Mouse (Mus musculus) spleen, adult 2 months (tissue): Measurements from ENCODE around the gene Zmiz1. TPM values are rescaled to one million over a fixed set of nuclear protein-coding genes. Genes with fewer than 3 reads are reported as not detected.

Source experiments
- DNase-seq, 2 experiments: peaks; one replicate each; pipeline versions ENCODE4 v3.0.0 to v3.0.0-alpha.2; 2012 to 2021; ENCODE audit warnings: low spot score in 2 of 2, low read depth in 1 of 2
- H3K27ac ChIP-seq: fragments of 200-500 bp; 2 replicates; pipeline ENCODE4 v1.5.1; 2012; ENCODE audit warnings: low read length, inconsistent platforms; ENCODE audit not compliant: insufficient read depth
- H3K27me3 ChIP-seq: fragments of 200-500 bp; 2 replicates; pipeline ENCODE4 v1.6.1; 2012; ENCODE audit warnings: mild to moderate bottlenecking, moderate library complexity, low read length, inconsistent platforms; ENCODE audit not compliant: control insufficient read depth, insufficient read depth
- H3K36me3 ChIP-seq: fragments of 200-500 bp; 2 replicates; pipeline ENCODE4 v1.6.1; 2012; ENCODE audit warnings: mild to moderate bottlenecking, low read length, inconsistent platforms; ENCODE audit not compliant: control insufficient read depth, insufficient read depth
- H3K4me1 ChIP-seq: fragments of 200-500 bp; 2 replicates; pipeline ENCODE4 v1.6.1; 2011; ENCODE audit warnings: inconsistent platforms; ENCODE audit not compliant: control insufficient read depth, insufficient read depth, insufficient read length
- H3K4me3 ChIP-seq: fragments of 200-500 bp; 2 replicates; pipeline ENCODE4 v1.5.1; 2011; ENCODE audit warnings: mild to moderate bottlenecking, inconsistent platforms; ENCODE audit not compliant: insufficient read depth, insufficient read length; ENCODE audit errors: extremely low read depth
- CTCF ChIP-seq: fragments of 200-500 bp; IDR thresholded peaks from 2 replicates; pipeline ENCODE4 v1.5.1; 2011; ENCODE audit warnings: mild to moderate bottlenecking, inconsistent platforms; ENCODE audit not compliant: insufficient read depth, insufficient read length, insufficient replicate concordance; ENCODE audit errors: extremely low read depth
- POLR2A ChIP-seq: fragments of 200-500 bp; IDR thresholded peaks from 2 replicates; pipeline ENCODE4 v1.6.1; 2011; ENCODE audit warnings: low read depth, low read length, inconsistent platforms
- WGBS: fragments of 180-500 bp; shearing (Covaris S2); methylation state at CpG from one replicate; pipeline ENCODE4 v1.1.7; 2018; 5-methylcytosine and 5-hydroxymethylcytosine counted together
- polyA plus RNA-seq: library from polyadenylated mRNA; depleted of rRNA; stranded (reverse); fragments of >200 nt; gene quantifications from 2 replicates; pipeline ENCODE4 v1.2.3, GENCODE M21; 2012

Gene Zmiz1
- polyA plus RNA-seq, 1 experiment, result 48.5 TPM

GRCm38 (mm10) chr14:25640421-25641056 is 181.6 kb downstream of the Zmiz1 start:
- no peak for TF ChIP-seq POLR2A
- TF ChIP-seq CTCF, result no peak
- DNase-seq, result no peak
- no peak overlapping the region for H3K4me3 ChIP-seq
- peak overlapping the region; percentile 34 for H3K27ac ChIP-seq
- H3K36me3 ChIP-seq, result peaks cover 32% of the 10 kb centered on the region
- no peaks in the 10 kb centered on the region for H3K27me3 ChIP-seq
- 18% methylated on average over 6 of the region's 6 CpGs for WGBS
- peaks cover 10% of the 10 kb centered on the region for H3K4me1 ChIP-seq

DNA sequence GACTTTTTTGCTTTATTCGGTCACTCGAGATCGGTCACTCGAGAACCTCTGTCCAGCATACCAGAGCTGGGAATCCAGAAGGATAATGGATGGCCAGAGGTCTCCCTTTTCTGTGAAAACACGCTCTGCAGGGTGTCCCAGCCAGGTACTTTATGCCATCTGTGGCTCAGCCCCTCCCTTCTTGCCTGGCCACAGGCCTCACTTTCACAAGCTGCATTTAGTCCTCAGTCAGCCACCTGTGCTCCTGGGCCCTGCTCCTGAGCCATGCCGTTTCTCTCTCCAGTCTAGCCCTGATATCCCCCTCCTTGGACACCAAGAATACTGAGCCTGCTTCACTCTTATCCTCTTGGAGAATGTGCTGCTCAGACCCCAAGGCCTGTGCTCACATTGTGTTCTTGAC is 182.1 kb downstream of the Zmiz1 start:
- WGBS, result 45% methylated on average over 6 of the region's 6 CpGs
- TF ChIP-seq POLR2A, result no peak
- DNase-seq, result no peak
- Histone ChIP-seq H3K36me3 (peaks cover 30% of the 10 kb centered on the region), H3K27ac (0 out of 2 replicates have a peak overlapping the region, but pooled peaks have one; percentile 34), H3K27me3 (no peaks in the 10 kb centered on the region), H3K4me3 (no peak overlapping the region), H3K4me1 (peaks cover 15% of the 10 kb centered on the region)

DNA sequence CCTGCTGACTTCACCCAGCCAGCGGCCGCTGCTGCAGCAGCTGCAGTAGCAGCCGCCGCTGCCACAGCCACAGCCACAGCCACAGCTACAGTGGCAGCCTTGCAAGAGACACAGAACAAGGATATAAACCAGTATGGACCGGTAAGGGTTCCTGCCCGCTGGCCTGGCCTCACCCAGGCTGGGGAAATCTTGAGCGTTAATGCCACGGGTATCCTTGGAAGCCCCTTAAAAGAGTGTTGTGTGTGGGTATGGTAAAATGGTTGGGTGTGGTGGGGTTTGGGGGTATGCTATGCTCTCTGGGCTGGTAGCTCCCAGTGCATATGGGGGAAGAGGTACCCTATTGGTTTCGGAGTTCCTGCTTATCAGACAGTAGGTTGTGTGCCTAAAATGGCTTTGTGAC is 186.7 kb downstream of the Zmiz1 start:
- no peak for DNase-seq
- H3K4me1 ChIP-seq, result peaks cover 17% of the 10 kb centered on the region
- 83% methylated on average over 9 of the region's 9 CpGs for WGBS
- TF ChIP-seq CTCF, result no peak
- TF ChIP-seq POLR2A, result no peak
- H3K27ac ChIP-seq, result peak overlapping the region; percentile 31
- H3K4me3 ChIP-seq, result no peak overlapping the region
- H3K36me3 ChIP-seq, result peaks cover 39% of the 10 kb centered on the region
- H3K27me3 ChIP-seq, result no peaks in the 10 kb centered on the region

- Histone ChIP-seq H3K27ac (peak overlapping the region; percentile 40), H3K27me3 (no peaks in the 10 kb centered on the region), H3K4me1 (peaks cover 13% of the 10 kb centered on the region), H3K36me3 (peaks cover 41% of the 10 kb centered on the region), H3K4me3 (no peak overlapping the region)
- peak; percentile 36 to 54 for DNase-seq
- TF ChIP-seq CTCF (peak; percentile 81; the same call in 1 of the 2 replicates), POLR2A (no peak)
- WGBS, result 35% methylated on average over 2 of the region's 2 CpGs
Observed at GRCm38 (mm10) chr14:25646161-25646621, 187.2 kb downstream of the Zmiz1 start.

GRCm38 (mm10) chr14:25651131-25651530 is 192.1 kb downstream of the Zmiz1 start:
- H3K36me3 ChIP-seq, result peaks cover 64% of the 10 kb centered on the region
- no peak for DNase-seq
- TF ChIP-seq POLR2A, result no peak
- TF ChIP-seq CTCF, result no peak

GRCm38 (mm10) chr14:25651905-25652304 is 192.9 kb downstream of the Zmiz1 start:
- H3K27me3 ChIP-seq, result no peaks in the 10 kb centered on the region
- 92% methylated on average over 9 of the region's 9 CpGs for WGBS
- H3K4me3 ChIP-seq, result no peak overlapping the region
- no peaks in the 10 kb centered on the region for H3K4me1 ChIP-seq
- H3K36me3 ChIP-seq, result peaks cover 68% of the 10 kb centered on the region
- TF ChIP-seq POLR2A (no peak), CTCF (no peak)
- H3K27ac ChIP-seq, result no peak overlapping the region
- DNase-seq, result no peak

More at GRCm38 (mm10) chr14:25651131-25651530, 192.1 kb downstream of the Zmiz1 start:
- 86% methylated on average over 4 of the region's 4 CpGs for WGBS
- Histone ChIP-seq H3K27ac (no peak overlapping the region), H3K4me3 (no peak overlapping the region), H3K4me1 (peaks cover 6% of the 10 kb centered on the region), H3K27me3 (no peaks in the 10 kb centered on the region)
